Mouse (Mus musculus) bone marrow macrophage, adult 2 months (primary cell): ENCODE measurements at regions not wholly inside any gene's neighbourhood (a gene's known extent, or its start where the extent isn't known, plus 50 kb on each side); places are given as distances from the start of the nearest gene placed in this dataset.

Experiments
- CTCF ChIP-seq: IDR thresholded peaks from 2 replicates; pipeline ENCODE4 v1.5.1; 2012; ENCODE audit warnings: low read depth, mild to moderate bottlenecking, low read length, moderate library complexity
- POLR2A ChIP-seq: IDR thresholded peaks from 2 replicates; pipeline ENCODE4 v1.6.1; 2012; ENCODE audit warnings: mild to moderate bottlenecking, low read depth, low read length, borderline replicate concordance

DNA sequence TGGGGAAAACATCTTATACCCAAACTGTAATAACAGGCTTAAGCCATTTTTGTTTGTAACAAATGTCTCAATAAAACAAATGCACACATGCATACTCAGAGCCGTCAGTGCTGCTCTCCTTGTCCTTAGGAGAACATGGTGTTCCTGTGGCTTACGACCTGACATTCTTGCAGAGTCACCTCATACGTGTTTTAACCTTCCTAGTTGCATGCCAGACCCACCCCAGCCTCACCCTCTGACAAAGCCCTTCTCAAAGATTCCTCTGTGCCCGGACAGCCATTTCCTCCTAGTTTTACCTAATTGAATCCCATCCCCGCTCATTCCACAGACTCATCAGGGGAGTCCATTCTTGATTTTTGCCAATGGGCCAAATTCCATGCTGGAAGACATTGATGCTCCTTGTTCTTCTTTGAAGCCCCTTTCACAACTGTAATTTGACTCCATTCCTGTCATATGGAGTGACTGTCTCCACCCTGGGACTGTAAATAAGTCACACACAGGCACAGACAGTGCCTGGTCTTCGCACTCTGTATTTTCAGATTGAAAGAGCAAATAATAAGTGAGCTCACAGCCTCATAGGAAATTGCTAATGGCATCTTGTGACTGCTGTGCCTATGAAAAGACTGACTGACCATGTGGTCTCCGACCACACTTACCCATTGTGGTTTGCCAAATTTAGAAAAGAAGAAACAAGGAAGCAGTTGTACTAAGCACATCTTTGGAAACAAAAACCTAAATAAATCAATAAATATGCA, 206.6 kb upstream of the Gmds start:
- TF ChIP-seq POLR2A (no peak), CTCF (no peak)
